Mouse (Mus musculus) erythroblast, adult 5-6 weeks (primary cell): Measurements from ENCODE around the gene Fam163a. TPM values are rescaled to one million over a fixed set of nuclear protein-coding genes. Genes with fewer than 3 reads are reported as not detected.
"Not testable (repeated sequence)": the region's sequence is repeated elsewhere in the genome, so short reads cannot be mapped to it uniquely, and the experiment has no call there.

Experiments
- ATAC-seq: replicated peaks from 2 replicates; pipeline ENCODE4 v1.8.0; 2016; ENCODE audit warnings: moderate number of reproducible peaks, mild to moderate bottlenecking, moderate TSS enrichment, inconsistent platforms; ENCODE audit not compliant: poor library complexity, low FRiP score, severe bottlenecking
- total RNA-seq, 2 experiments: library from RNA; stranded (forward) in 1 of 2; stranded (reverse) in 1 of 2; fragments of 150-400 nt in 1 of 2; fragments of 200-764, 138-1000 nt in 1 of 2; gene quantifications; 2 replicates each; pipeline versions ENCODE4 v1.2.3 to v1.2.4; 2015 to 2017; ENCODE audit warnings: low replicate concordance in 2 of 2

Fam163a gene
- total RNA-seq (2015; ENCODE audit: low replicate concordance) (not detected in 2 replicates), total RNA-seq (2017; ENCODE audit: low replicate concordance) (not detected in 2 replicates)

DNA sequence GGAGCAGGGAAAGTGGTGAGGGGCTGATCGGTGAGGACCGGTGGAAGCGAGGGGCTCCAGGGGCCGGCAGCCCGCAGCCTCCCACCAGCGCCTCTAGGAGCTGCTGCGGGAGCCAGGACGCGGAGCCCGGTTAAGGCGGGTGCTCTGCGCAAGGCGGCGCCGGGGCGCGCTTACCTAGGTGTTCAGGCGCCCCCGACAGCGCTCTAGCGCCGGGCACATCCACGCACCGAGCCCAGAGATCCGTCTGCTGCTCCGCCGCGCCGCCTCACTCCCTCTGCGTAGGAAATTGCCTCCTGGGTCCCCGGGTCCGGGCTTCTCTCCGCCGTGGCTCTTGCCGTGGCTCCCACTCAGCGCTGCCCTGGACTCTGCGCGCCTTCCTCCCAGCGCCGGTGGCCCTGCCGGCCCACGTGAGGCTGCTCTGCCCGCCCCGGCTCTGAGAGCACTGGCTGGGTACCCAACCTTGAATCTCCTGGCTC, at the start of gene Fam163a:
Fam163a (minus strand) TSS at position 371 of the 476 bp plus-strand sequence.
- no peak for ATAC-seq

DNA sequence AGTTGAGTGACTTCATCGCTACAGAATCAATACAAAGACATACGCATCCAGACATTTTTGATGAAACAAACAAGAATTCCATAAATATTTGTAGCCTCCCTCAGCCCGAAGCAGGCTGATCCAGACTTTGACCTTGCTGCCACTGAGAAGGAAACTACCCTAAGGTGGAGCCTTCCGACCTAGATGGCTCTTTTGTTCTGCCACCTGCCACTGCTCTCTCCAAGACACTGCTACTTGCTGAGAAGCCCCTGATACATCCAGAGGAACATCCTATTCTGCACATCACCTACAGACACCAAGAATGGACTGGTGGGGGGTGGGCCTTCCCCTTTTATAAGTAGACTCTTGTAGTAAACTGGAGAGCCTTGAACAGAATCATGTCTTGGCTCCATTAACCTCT, 46.3 kb upstream of the Fam163a start:
- ATAC-seq = not testable (repeated sequence)

DNA sequence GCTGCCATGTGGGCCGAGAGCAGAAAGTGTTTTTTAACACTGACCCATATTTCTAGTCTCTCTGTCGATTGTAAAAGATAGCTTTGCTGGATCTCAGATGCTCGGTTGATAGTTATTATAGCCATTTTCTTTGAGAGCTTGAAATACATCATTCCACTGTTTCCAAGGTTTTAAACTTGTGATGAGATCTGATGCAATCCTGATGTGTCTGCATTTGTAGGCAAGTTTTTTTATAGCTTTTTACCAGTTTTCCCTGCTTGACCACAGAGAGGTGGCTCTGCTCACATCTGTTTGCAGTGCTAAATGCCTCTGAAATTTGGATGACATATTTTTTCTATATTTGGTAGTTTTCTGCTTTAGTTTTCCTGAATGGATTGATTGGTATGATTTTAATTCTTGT, 43.1 kb upstream of the Fam163a start:
- no peak for ATAC-seq

DNA sequence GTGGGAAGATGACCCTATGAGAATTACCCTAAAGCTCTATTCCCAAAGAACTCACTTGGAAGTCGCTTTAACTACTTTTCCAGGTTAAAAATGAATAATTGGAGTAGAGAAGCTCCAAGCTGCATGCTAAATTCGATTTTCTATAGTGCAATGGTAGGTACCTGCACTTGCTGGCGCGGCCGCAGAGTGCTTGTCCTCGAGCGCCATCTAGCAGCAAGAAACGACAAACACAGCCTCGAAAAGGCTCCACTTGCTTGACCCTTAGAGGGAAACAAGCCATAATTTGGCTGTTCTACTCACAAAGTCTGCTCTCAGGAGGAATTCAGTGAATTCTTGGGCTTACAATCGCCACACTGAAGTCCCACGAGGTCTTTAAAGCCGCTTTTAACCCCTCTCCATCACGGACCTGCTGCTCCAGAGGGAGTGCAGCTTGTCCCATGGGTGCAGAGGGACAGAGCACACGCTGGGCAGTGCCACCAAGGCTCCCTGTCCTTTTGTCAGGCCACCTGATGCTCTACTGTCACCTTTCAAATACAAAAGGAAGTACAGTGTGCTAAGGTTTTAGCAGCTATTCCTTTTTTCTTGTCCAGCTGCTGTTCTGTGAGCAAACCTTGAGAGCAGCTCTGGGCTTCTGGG, 37.0 kb upstream of the Fam163a start:
- ATAC-seq = peak; percentile 82

DNA sequence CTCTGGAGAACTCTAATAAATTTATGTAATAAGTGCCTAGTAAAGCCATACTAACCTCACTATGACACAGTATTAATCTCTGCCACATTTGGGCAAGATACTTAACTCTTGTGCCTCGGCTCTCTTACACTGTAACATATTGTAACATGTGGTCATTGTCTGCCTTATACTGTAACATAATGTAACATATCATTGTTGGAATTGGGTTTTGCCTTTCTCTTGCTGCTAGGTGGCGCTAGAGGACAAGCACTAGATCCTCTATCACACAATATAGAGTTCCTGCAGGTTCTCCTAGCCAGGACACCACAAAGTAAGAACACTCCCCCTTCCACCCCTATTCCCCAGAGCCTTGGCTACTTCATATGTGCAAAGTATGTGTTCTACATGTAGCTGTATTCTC, 36.2 kb upstream of the Fam163a start:
- ATAC-seq = 0 out of 2 replicates have a peak, but pooled peaks have one; percentile 53

DNA sequence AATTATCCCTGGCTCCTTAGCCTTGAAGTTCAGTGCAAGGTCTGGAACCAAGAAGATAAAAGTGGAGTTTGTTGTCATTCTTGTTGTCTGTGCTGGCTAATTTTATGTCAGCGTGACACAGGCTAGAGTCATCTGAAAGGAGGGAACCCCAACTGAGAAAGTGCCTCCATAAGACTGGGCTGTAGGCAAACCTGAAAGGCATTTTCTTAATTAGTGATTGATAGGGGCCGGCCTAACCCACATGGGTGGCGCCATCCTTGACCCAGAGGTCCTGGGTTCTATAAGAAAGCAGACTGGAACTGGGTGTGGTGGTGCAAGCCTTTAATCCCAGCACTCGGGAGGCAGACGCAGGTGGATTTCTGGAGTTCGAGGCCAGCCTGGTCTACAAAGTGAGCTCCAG, 26.3 kb upstream of the Fam163a start:
- no peak for ATAC-seq

DNA sequence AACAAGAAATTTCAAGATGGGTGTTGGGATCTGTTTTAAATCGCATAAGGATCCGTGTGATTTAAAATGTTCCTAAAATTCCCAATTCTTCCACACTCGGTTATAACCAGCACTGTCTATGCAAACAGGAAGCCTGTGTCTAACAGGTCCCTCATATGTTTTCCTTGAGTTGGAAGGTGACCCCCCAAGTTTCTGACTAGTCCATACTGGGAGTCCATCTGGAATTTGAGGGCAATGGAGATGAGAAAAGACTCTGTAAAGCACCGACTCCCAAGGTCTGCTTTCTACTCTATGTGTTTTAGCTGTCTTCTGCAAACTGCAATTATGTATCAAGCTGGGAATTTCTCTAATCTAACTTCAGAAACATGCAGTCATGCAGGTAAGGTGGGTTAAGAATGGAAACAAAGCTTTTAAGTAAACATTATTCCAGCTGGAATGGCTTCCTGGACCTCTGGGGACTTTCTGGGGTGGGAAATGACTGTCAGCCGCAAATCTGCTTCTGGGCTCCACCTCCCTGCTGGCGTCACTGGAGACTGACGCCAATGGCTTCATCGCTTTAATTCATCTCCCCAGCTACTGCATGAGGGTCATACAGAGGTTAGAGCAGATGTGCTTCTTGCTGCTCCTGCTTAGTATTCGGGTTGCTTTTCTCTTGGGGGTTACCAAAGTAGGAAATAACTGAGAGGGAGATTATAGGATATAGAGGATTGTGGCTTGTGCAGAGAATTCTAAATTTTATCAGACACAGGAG, 25.7 kb upstream of the Fam163a start:
- no peak for ATAC-seq

DNA sequence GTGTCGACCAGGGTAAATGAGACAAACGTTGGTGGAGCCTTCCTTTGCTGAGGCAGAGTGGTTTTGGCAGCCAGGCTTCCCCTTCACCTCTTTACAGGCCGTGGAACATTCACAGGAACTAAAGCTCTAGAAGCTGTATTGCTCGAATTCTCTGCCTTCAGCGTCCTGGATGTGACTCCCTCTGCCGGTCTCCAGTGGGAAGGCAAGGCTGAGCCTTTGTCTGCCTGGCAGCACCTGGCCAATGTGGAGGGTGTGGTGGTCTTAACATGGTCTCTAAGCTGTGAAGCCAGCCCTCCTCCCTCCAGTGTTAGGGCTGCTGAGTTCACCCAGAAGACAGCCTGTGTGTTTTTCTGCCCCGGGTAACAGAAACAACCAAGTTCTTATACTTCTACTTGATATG, 24.6 kb upstream of the Fam163a start:
- no peak for ATAC-seq

DNA sequence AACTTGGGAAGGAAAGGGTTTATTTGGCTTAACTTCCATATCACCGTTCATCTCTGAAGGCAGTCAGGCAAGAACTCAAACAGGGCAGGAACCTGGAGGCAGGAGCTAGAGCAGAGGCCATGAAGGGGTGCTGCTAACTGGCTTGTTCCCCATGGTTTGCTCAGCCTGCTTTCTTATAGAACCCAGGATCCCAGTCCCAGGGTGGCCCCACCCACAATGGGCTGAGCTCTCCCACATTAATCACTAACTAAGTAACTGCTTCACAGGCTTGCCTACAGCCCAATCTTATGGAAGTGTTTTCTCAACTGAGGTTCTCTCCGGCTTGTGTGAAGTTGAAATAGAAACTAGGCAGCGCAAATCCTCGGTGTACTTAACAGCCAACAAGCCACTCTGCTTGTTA, 23.9 kb upstream of the Fam163a start:
- no peak for ATAC-seq

DNA sequence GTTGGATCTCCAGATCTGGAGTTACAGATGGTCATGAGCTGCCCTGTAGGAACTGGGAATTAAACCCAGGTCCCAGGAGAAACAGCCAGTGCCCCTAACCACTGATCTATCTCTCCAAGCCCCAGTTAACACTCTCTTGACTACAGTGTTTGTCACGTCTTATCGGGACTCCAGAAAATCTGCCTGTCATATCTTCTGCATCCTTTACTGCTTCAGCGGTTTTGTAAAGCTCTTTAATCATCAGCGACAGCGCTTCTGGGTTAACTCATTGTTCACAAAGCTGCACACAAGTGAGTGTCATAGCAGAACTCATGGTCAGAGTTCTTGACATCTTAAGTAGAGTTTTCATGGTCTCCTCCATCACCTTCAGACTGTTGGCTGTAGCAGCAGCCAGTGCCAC, 22.1 kb upstream of the Fam163a start:
- no peak for ATAC-seq

DNA sequence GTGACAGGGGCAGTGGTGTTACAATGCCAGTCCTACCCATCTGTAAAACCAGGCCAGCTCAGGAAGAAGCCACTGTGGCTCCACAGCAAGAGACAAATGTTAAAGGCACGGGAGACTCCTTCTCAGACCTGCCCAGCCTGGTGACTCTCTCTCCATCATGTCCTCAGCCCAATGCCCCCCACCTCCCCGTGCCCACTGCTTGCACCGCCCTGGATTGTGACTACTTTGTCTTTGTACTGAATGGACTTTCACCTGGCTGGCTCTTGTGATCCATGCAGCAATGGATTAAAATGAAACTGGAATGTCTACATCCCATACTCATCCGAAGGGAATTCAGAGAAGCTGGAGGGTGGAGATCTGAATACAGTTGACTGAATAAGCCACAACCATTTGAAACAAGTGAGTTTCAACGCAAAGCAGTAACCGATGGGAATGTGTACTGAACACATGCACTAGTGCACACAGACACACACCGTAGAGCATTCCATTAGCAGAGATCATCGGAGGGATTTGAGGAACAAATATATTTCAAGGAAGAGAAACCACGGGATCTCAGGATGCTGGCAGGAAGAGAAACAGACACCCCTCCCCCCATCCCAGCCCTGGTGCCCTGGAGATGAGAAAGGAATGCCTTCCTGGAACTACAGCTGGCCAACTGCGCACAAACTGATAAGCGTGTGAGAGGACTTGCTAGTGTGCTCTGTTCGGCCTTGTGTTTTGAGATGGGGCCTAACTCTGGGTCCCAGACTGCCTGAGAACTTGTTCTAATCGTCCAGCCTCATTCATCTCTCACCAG, 17.6 kb upstream of the Fam163a start:
- no peak for ATAC-seq

DNA sequence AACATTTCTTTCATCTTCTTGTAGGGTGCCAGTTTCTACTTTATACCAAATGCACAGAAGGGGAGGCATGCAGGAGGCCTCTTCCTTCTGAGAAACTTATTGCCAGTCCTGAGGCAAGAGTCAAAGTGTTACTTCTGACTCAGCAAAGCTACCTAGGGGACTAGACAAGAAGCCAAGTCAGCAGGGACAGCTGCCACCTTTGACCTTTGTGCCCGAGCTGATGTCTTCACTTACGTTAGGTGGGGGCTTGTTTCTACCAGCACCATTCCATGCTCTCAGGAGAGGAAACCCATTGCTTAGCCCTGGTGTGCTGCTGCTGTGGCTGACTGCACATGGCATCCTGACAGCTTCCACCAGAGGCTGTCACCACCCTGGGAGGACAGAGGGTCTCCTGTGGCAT, 16.5 kb upstream of the Fam163a start:
- ATAC-seq = no peak

DNA sequence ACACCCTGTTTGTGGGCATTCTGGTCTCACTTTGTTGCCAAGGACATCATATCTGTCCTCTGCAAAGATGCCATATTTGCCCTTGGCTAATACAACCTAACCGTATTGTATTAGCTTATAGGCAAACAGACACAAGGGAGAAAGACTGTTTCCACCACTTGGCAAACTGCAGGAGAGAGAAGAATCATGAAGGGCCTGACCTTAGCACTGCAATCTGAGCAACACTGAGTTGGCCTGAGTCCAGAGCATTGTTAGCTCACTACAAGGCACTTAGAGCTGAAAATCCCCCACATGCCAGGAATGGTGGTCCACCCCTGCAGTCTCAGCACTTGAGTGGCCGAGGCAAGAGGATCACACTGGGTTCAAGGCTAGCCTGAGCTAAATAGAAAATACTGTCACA, 13.7 kb upstream of the Fam163a start:
- ATAC-seq = no peak

DNA sequence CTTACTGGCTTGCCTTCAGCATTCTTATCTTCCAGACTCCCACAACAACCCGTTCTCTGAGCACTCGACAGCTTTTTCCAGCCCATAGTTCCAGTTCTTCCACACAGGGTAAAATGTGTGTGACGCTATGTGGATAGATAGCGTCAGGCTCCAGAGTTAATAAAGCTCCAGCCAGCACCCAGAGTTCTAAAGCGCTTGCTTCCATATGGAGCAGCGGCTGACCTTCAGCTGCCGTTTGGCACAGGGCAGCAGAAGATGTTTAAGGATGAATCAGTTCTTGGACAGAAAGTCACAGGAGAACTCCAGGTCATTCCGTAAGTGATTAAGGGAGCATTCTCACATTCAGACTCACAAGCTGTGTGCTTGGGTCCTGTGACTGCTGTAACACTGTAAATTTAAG, 13.1 kb upstream of the Fam163a start:
- ATAC-seq = no peak

DNA sequence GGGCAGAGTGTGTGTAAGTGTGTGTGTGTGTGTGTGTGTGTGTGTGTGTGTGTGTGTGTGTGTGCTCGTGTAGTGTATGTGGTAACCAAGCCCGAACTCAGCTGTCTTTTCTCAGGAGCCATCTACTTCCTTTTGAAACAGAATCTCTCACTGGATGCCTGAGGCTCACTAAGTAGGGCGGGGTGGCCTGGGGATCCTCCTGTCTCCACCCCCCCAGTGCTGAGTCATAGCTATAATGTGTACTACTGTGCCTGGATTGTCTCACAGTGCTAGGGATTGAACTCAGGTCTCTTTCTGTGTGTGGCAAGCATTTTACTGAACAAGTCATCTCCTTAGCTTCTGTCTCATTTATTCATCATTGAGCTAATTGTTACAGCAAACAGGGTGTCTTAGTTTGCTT, 12.6 kb upstream of the Fam163a start:
- peak; percentile 78 for ATAC-seq

DNA sequence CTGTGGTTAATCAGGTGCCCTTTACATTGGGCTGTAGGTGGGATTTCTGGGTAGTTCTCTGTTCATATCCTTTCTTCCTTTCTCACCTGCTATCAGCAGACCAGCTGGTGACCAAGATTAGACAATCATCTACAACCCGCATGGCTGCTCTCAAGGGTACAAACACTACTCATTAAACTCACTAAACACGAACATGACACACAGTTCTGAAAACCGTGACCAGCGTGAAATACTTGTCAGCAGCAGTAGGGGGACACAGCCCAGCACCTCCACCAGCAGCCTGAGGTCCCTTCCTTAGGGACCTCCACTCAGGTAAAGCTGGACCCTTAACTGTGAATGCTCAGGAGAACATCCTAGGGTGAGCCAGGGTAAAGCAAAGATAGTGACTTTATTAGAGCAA, 11.4 kb upstream of the Fam163a start:
- ATAC-seq = no peak

DNA sequence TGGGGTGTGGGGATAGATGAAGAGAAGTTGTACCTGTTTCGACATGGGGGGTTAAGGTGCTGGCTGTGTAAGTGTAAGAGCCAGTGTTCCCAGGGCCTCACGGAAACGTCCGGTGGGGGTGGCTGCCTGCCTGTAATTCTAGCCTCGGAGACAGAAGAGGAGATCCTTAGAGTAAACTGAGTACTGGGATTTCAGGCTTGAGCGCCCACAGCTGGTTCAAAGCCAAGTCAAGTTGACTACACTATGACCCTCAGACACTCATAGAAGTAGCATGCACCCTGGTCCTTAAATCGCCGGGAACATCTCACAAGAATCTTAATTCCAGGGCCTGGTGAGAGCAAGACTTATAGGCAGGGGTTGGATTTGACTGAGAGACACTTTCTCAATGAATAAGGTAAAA, 9.8 kb upstream of the Fam163a start:
- no peak for ATAC-seq

DNA sequence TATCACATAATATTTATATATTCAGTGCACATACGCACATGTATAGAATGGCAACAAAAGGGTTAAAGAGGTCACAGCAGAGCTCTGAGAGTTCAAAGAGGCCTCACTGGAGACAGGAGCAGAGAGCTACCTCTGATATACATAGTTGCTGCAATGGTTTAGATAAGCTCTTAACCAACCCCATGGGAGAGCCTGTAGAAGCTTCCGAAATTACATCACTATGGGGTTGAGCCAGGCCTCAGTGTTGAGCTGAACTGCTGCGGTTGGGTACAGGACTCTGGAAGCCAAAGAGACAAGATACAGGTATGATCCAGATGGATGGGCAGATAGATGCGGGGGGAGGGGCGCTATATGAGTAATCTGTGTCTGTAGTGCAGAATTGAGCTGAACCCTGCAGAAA, 8.1 kb upstream of the Fam163a start:
- ATAC-seq = no peak

DNA sequence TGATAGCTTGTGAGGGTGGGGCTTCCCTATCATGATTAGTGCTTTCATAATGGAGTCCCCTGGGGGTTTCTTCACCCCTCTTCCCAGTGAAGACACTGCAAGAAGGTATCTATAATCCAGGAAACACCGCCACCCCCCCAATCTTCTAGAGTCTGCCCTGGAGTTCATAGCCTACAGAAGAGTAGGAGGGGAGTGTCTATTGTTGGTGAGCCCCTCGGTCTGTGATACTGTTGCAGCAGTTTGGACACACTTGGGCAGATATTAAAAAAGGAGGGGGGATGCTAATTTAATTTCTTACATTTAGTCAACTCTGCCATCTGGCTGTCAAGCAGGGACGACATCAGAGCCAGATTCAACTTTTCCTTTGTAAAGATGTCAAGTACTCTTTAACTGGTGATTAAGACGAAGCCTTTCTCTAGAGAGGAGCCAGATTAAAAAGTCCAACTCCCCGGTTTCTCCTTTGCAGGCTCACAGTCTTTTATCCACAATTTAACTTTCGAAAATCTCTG, 7.0 kb upstream of the Fam163a start:
- no peak for ATAC-seq

DNA sequence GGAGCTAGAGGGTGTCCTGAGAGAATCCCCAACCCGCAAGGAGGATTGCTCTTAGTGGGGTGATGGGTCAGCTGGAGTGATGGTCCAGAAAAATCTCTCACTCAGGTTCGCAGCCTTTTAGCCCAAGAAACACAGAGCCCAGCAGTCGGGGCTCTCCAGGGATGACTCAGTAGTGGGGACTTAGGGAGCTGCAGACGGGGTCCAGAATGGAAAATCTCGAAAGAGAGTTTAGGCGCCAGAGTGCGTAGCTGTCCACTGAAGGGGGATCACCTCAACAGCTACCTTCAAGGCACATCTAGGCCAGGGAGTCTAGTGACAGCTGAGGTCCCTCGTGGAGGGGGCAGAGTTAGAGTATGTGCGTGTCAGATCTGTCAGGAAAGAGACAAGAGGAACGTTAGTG, 338 bp upstream of the Fam163a start:
- ATAC-seq = no peak
